Mouse (Mus musculus): ENCODE results near the gene Zbtb40.

The Zbtb40 gene

DNA sequence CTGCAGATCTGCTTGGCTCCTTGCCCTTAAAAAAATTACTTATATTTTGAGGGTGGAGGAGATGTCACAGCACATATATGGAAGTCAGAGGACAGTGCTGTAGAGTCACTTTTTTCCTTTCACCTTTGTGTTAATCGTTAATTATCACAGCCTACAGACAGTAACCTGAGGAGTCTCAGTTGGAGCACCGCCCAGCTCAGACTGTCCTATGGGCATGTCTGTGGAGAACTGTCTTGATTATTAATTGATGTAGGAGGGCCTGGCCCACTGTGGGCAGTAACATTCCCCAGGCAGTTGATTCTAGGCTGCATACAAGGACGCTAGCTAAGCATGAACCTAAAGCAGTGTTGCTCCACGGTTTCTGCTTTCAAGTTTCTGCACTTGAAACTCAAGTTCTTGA is 16.1 kb downstream of the Zbtb40 start:
- no peak for DNase-seq

DNA sequence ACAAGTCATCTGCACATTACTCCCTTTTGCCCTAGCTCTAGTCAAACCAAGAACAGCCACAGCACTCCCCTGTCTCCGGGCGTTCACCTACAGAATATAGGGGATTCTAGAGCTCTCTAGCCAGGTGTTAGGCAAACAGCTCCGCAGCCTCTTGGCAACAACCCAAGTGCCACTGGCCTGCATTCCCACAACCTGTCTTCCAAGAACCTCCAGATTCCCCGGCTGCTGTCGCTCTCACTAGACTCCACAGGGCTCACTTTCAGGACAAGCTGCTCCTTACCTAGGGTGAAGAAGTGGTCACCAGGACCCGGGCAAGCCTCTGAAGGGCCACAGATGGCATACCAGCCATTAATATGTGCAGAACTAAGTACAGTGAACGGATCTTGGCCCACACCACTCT is 17.3 kb downstream of the Zbtb40 start:
- no peak for DNase-seq

DNA sequence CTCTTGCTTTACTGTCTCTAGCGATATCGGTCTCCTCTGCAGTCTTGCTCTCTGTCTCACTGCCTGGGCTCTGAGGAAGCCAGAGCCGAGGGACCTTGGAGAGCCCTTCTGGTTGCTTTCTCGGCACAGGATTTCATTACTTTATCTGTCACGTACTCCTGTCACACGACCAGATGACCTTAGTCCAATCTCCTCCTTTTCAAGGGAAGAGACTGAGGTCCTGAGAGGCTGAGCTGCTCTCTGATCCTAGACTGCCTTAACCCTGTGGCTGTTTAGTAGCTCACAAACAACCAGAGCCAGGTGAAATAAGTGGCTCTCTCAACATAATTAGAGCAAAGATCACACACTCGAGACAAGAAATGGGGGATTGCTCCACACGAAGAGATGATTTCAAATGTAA is 19.3 kb downstream of the Zbtb40 start:
- DNase-seq, result no peak

DNA sequence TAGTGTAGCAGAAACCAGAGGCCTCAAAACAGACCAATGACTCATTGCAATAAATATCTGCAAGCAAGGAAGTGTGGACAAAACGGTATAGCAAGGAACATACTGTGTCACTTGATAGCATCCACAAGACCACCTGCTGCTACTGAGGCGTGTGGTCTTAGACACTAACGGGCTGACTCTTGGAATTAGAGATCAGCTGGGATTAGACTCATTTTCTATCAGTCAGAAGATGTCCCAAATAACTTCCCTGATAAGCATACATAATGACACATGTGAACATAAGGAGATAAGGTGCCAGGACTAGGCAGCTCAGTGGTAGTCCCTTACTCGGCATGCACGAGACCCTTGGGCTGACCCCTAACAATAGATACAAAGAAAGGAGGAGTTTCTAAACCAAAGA is 21.6 kb downstream of the Zbtb40 start:
- no peak for DNase-seq

DNA sequence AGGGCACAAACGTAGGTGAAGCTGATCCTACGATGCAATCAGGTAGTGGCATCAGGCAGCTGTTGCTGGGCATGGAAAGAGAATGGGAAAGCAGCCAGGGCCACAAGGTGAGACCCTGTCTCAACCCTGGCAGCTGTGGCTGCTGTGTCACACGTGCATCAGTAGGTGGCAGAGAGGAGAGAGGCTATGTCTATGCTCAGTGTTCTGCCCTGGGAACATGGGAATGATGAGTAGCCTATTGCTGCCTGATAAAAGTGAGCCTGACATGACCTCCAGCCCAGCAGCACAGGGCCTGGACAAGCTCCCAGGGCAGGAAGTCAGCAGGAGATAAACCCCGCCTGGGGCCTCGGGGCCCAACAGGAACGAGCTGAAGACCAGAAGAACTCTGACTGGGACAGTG is 23.0 kb downstream of the Zbtb40 start:
- no peak for DNase-seq

DNA sequence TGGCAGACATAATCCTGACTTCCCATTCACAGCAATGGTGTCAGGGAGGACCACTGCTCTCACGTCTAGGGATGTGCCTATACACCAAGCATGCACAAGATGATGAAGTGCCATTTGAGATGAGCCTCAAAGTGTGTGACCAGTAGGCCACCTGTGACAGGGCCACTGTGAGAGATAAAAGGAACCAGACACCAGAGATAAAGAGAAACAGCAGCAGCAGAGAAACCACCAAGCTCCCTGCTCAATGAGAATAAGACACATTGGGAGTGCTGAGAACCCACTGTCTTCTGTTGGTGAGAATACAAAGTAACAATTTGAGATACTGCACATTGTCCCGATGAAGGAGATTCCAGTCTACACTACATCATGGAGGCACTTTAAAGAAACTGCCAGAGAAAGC is 23.5 kb downstream of the Zbtb40 start:
- no peak for DNase-seq

DNA sequence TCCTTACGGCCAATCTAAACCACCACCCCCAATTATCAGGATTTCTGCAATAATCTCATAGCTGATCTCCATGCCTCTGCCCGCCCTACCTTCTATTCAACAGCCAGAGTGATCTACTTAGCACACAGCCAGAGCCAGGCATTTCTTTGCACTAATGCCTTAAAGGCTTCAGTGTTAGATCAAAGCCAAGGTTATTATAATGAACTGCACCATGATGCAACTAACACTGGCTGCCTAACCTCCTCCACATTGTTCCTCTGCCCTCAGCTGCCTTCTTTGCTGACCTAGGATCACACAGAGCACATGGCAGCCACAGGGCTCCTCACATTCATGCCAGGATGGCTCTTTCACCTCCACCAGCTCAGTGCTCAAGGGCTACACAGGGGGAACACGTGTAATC is 28.5 kb downstream of the Zbtb40 start:
- no peak for DNase-seq

DNA sequence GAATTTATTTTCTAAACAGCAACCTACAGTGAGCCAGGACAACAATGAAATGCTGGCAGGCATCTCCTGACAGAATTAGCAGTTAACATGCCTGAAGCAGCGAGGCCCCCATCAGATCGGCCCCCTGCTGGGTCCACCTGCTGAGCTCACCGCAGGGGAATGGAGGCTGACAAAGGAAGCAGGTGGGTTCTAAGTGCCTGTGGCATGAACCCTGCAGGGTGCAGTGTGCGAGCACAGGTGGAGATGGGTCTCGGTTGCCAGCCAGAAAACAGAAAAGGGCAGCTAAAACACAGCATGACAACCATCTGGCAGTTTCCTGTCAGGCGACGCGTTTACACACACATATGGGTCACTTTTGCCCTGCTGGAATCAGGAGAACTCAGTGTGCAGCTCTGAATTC is 32.7 kb downstream of the Zbtb40 start:
- no peak for DNase-seq

DNA sequence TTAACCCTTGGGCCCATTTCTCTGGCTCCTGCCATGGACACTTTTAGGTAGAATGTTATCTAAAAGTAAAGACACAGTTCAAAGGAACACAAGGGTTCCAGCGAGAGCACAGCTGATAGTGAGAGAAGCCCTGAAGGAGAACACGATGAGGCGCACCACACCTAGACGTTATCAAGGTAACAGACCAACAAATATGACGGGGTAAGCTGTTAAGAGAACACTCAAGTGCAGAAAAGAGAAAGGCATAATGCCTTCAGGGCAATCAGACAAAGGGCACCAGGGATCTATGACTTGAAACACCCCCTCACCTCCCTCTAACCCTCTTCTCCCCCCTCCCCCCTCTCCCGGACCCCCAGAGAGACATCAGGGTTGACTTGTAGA is 33.1 kb downstream of the Zbtb40 start:
- no peak for DNase-seq

DNA sequence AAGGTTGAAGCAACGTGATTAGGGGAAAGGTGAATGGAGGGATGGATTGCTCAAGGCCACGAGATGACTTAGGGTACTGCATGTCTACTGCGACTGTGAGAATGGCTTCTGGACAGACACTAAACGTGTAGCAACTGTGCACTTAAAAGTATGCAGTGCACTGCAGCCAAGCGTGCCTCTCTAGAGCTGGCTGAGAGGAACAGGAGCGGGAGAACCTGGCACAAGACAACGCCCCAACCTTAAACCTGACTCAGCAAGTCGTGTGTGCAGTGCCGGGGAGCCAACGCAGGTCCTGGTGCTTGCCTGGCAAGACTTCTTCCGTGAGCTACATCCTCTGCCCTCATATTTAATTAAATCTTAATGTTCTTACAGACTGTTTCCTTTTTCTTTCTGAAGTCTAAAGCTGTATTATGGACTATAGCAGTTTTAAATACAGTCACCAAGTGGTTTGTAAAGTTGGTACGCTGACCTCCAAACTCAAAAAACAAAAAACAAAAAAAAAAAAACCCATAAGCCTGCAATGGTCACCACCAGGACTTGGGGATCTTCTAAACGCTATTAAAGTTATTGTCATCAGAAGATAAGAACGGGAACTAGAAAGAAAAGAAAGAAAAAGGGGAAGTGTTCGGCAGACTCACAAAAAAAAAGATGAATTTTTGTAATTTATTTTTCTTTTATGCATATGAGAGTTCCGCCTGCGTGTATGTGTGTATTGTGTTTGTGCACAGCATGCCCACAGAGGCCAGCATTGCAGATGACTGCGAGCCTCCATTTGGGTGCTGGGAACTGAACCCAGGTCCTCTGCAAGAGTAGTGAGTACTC is 33.7 kb downstream of the Zbtb40 start:
- DNase-seq, result no peak

DNA sequence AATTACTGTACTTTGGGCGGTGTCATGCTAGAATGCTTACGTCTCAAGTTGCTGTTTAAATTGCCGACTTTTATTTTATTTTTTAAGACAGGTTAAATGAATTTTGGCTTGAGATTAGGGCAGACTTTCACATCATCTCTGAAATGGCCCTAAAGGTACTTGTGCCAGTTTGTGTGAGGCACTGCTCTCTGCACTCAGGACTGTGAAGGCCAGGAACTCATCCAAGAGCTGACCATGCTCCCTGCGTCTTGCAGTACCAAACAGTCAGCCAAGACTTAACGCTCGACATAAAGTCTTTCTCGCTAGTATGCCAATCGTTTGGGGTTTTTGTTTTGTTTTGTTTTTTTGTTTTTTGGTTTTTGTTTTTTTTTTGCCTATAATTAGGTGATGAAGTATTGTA is 34.5 kb downstream of the Zbtb40 start:
- DNase-seq, result no peak

DNA sequence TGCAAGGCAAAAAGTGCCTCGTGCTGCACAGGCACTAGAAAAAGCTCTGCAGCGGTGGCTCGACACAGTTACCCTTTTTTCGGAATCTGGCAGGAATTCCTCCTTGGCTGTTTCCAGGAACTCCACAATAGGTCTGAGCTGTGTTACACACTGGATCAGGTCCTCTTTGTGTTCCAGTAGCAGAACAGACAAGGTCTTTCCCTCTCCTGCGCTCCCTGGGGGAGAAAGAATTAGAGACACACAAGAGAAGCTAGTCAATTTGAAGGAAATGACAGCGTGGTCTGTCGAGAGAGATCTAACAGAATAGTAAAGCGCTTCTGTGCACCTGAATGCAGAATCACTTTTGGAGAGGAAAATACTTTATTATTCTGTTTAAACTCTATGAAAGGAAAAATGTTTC is 41.6 kb downstream of the Zbtb40 start:
- DNase-seq, result no peak

DNA sequence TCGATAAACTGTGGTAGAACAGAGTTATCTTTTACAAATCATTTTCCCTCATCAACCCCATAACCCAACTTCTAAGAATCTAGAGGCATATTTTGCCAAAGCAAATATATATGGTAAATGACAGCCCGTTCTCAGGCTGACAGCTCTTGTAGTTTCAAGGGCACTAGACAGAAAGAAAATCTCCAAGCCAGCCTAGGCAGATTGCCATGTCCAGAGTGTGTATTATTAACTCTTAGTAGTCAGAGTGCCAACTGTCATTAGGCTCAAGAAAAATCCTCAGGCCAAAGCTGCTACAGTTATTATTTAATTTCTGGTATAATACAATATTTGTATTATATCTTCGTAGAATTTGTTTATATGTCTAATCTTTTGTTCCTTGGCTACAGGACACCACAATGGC is 46.8 kb downstream of the Zbtb40 start:
- DNase-seq, result no peak

DNA sequence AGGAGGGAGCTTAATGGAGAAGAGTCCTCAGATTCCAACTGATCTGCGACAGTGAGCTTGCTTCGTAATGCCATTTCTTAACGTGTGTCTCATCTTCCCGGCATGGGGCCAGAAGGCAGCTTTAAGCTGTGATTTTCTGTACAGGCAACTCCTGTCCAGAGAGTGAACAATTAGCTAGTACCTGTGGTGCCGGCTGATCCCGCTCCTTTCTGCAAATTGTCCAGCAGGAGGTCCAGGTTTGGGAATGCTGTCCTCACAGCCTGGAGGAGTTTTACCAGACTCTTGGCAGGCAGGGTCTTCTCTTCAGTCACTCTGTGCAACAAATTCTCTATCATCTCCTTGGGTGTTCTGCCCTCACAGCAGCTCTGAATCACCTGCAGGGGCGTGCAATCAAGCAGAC is 47.6 kb downstream of the Zbtb40 start:
- no peak for DNase-seq

DNA sequence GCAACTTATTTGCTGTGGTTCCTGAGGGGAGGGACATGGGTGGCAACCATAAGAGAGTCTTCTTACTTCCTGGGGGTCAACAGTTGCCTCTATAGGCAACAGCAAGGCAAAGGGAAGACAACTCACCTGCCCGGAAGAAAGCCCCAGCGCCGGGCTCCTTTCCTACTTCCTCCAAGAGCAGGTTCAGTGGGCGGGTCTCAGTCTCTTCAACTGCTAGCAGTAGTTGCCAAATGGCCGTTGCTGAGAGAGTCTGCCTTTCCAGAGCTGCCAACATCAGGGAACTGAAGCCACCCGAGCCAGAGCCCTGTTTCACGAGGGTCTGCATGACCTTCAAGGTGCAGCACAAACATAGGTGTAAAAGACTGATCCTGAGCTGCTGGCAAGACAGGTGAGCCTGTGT is 50.2 kb downstream of the Zbtb40 start:
- no peak for DNase-seq

DNA sequence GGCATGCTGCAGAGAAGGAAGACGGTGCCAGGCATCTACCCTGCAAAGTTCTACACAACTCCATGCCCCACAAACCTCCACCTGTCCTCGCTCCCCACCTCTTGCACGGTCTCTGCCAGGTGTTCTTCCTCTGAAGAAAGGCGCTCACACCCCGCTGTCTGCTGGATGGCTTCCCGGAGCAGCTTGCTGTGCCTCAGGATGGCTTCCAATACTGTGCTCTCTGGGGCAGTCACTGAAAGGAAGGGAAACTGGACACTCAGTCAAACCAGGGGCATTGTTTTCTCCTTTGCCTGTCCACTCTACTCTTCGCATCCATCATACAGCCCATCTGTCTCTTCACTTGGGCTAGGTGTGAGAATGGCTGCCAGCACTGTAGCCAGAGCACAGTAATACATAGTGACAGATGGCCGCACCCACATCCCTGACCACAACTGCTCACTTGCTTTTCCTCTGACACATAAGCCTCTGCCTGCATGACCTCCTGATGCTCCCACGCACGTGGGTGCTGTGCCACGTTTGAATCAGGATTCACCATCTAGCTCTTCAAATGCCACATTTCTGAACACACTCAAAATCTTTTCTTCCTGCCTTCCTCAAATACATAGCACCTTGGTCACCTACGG is 50.8 kb downstream of the Zbtb40 start:
- no peak for DNase-seq

DNA sequence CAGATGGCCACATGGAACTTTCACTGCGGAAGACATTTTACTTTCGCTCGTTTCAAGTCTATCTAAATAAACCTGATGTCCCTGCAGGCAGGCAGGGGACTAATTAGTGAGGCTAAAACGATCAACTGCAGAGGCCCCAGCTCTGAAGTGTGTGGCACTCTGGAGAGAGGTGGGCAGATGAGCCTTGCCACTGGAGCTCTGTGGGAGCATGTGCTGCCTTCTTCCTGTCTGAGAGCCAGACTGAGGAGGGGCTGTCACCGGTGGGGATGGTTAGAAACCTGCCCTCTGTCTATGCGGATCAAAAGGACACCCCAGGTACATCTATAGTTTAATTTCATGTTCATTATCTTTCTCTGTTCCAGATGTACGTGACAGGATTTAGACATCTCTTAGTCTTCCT is 51.7 kb downstream of the Zbtb40 start:
- no peak for DNase-seq

DNA sequence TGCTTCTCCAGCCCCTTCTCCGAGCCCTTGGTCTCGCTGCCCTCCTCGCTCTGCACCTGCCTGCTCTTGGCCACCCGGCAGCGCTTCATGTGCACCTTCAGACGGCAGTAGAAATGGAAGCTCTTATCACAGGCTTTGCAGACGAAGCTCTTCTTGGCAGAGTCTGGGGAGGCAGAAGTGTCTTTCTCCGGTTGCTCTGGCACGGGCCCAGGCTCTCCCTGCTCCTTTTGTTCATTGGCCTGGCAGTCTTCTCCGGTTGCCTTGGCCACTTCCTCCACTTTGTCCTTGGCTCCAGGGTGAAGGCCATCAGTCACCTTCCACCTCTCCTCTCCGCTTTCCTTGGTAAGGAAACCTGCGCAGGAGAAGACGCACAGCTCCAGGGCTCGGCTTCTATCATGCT is 53.2 kb downstream of the Zbtb40 start:
- no peak for DNase-seq

DNA sequence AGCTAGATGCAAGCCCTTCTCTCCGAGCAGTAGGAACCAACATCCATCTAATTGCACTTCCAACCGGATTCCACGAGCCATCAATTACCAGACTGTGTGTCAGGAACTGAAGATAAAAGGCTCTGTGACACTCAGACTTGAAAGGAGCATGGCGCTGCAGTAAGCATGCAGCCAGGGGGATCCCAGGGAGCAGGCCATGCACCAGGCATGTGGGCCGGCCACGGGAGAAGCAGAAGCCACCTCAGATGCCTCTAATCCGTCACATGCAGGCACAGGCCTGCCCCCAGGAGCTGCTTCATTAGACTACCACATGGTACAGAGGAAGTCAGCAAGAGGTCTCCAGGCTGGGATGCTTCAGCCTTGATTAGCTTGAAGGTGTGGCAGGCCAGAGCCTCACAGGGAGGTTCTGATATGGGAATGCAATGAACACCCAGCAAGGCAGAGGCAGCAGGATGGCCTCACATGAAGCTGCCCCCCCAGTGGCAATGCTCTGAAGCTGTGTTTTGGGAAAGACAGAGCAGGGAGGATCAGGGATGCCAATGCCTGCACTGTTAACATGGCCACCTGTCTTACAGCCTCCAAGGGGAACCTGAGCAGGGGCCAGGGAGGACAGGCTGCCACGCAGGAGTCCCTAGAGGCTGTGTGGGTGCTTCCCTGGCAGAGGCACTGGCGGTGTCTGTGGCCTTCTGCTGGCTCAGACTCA is 66.5 kb downstream of the Zbtb40 start:
- DNase-seq, result no peak

DNA sequence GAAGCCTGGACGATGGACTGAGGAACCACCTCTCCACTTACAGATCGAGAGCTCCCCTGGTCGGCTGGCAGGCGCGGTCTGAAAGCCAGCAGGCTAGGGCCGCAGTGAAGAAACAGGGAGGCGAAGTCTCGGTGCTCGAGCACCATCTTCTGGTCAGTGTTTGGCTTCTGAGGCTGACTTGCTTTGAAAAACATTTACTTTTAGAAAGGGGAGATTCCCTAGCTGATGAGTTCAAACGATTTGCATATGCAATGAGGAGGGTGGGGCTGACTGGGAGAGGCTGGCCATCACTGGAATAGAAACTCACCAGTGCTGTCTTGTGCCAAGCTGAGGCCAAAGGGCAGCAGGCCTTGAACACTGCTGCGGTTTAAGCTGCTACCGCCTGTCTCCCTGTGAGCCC is 67.3 kb downstream of the Zbtb40 start:
- peak; percentile 84 for DNase-seq

DNA sequence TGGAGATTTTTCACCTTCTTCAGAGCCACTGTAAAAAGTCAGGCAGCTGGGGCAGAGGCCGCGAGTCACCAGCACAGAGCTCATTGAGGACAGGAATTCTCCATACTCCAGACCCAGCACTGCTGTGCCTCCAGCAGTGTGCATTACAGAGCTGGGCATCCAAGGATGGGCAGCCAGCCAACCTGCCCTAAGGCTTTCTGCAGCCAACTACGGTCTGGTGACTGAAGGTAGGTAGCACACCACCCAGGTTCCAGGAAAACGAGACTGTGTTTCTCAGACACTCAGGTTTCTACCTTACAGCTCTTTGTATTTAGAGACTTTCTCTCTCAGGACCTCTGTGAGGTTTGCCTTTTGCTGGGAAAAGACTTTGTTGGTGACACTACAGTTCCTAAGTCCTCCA is 67.7 kb downstream of the Zbtb40 start:
- no peak for DNase-seq

DNA sequence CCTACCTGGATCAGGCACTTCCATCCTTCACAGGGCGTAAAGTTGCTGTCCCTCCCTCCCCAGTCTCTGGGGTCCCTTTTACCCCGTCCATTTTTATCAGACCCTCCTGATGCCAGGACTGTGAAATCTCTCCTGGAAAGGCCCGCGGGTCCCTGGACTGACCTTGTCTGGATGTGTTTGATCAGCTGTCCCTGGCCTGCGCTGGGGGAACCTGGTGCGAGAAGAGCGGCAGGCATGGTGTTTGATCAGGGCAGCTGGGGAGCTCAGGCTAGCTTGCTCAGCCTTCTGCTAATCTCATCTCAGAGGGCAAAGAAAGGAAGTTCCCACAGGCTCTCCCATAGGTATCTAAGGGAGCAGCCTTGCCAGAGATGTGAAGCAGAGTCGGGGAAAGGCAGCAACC is 71.4 kb downstream of the Zbtb40 start:
- no peak for DNase-seq

DNA sequence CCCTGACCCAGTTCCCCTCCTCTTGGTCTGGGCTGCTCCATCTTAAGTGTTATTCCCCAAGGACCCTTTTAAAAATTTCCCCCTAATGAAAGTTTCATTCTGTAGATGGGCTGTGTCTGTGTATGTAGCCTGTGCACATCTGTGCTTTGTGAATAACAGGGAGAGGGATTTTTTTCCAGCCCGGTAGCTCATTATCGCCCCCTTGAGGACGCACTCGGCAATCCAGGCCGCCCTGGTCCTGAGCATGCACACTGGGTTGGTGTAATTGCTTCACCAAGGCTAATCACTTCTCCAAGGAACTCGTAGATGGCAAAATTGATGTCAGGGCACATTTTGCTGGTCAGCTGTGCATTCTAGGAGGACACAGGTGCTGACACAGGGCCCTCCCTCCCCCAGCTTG is 77.7 kb downstream of the Zbtb40 start:
- DNase-seq, result peak; percentile 58

DNA sequence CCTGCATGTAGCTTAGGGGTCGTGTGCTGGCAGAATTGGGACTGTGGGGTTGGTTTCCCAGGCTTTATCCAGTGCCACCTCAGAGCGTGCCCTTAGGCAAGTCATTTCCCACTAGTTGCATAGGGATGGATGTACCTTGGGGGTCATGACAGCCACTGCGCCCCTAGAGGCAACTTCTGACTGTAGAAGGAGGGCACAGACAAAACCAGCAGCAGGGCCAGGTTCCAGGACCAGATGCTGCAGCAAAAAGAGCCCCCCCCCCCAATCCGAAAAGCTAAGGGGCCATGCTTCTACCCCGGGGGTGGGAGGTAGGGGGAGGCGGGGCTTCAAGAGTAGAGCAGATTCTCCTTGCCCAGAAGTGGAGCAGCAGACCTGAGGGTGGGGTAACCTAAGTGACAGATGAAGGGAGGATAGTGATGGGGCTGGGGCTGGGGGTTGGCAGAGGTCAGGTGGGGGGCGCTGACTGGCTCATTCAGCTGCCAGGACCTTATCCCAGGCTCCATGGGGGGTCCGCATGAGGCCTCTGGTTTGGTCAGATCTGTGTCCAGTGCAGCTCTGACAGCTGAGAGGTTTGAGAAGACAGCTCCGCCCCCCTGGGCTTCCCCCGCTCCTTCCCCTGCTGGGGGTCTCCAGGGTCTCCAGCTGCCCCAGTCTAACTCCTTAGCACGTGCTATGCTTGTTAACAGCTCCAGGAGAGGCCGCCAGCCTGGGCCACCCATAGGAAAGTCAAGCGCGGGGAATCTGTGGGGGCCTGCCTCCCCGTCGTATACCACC is 78.9 kb downstream of the Zbtb40 start:
- no peak for DNase-seq

All from embryo, embryonic 11 days (tissue).